ENCODE assay signal across 14 mouse cellular contexts in genomic region chr6:140512427-140512826, GRCm38 (mm10).
DNase-seq lines count a peak whose midpoint lies in the region; ATAC-seq and TF ChIP-seq lines count a peak whose summit lies in the region.
"Had no signal": no experiment of that assay in that cellular context is flagged by ENCODE, and none has a peak within 500 bp of the region (broad histone marks: within the 10 kb centered on the region; RNA-seq: fewer than 3 reads in every experiment).

No protein-coding gene starts in this region.

- no peak overlapping the region for H3K4me3 ChIP-seq in hindbrain, embryonic 13.5 days
- no peak overlapping the region for H3K4me3 ChIP-seq in hindbrain, embryonic 14.5 days (replicated peaks; ENCODE audit: low read length)
- no peak overlapping the region for H3K4me3 ChIP-seq in C2C12 (ENCODE audit: insufficient read depth, poor library complexity, severe bottlenecking)
- H3K4me3 ChIP-seq in hindbrain, embryonic 16.5 days (ENCODE audit: low read length): no peak overlapping the region
- H3K4me3 ChIP-seq: heart, adult 2 months; kidney, embryonic 15.5 days had no signal

- H3K27ac ChIP-seq in hindbrain, embryonic 13.5 days: no peak overlapping the region
- no peak overlapping the region for H3K27ac ChIP-seq in hindbrain, embryonic 14.5 days
- H3K27ac ChIP-seq in hindbrain, embryonic 16.5 days (ENCODE audit: low read depth, low read length): no peak overlapping the region
- H3K27ac ChIP-seq: heart, adult 2 months; kidney, embryonic 15.5 days; liver, embryonic 14.5 days had no signal

- H3K36me3 ChIP-seq in hindbrain, embryonic 13.5 days: no peaks in the 10 kb centered on the region
- no peaks in the 10 kb centered on the region for H3K36me3 ChIP-seq in hindbrain, embryonic 14.5 days (replicated peaks; ENCODE audit: control insufficient read depth, insufficient read depth)
- no peaks in the 10 kb centered on the region for H3K36me3 ChIP-seq in C2C12 (ENCODE audit: control insufficient read depth, insufficient read depth)
- no peaks in the 10 kb centered on the region for H3K36me3 ChIP-seq in hindbrain, embryonic 16.5 days (ENCODE audit: control insufficient read depth, insufficient read depth, low read length)
- H3K36me3 ChIP-seq: kidney, embryonic 15.5 days had no signal

- no peak overlapping the region for H3K4me2 ChIP-seq in hindbrain, embryonic 13.5 days
- no peak overlapping the region for H3K4me2 ChIP-seq in hindbrain, embryonic 14.5 days (replicated peaks)
- H3K4me2 ChIP-seq in hindbrain, embryonic 16.5 days (ENCODE audit: low read length): no peak overlapping the region
- H3K4me2 ChIP-seq: kidney, embryonic 15.5 days had no signal

- 0 out of 2 replicates have a peak overlapping the region, but pooled peaks have one; percentile 4 for H3K9ac ChIP-seq in hindbrain, embryonic 13.5 days
- H3K9ac ChIP-seq in hindbrain, embryonic 14.5 days: no peak overlapping the region
- no peak overlapping the region for H3K9ac ChIP-seq in hindbrain, embryonic 16.5 days (ENCODE audit: low read depth, low read length)
- H3K9ac ChIP-seq: kidney, embryonic 15.5 days; liver, embryonic 14.5 days had no signal

- no peaks in the 10 kb centered on the region for H3K27me3 ChIP-seq in hindbrain, embryonic 13.5 days
- H3K27me3 ChIP-seq in hindbrain, embryonic 14.5 days (ENCODE audit: control insufficient read depth, insufficient read depth, low read length): no peaks in the 10 kb centered on the region
- no peaks in the 10 kb centered on the region for H3K27me3 ChIP-seq in C2C12 (ENCODE audit: control insufficient read depth, insufficient read depth, insufficient read length)
- no peaks in the 10 kb centered on the region for H3K27me3 ChIP-seq in hindbrain, embryonic 16.5 days (replicated peaks; ENCODE audit: control insufficient read depth, insufficient read depth, low read length)
- H3K27me3 ChIP-seq: kidney, embryonic 15.5 days had no signal

- no peaks in the 10 kb centered on the region for H3K9me3 ChIP-seq in hindbrain, embryonic 13.5 days
- no peaks in the 10 kb centered on the region for H3K9me3 ChIP-seq in hindbrain, embryonic 14.5 days (ENCODE audit: control insufficient read depth, low read length)
- no peaks in the 10 kb centered on the region for H3K9me3 ChIP-seq in hindbrain, embryonic 16.5 days (ENCODE audit: control insufficient read depth, low read length)
- H3K9me3 ChIP-seq: kidney, embryonic 15.5 days had no signal

- ATAC-seq in hindbrain, embryonic 13.5 days (ENCODE audit: low FRiP score): no peak
- ATAC-seq in hindbrain, embryonic 14.5 days (ENCODE audit: low FRiP score): no peak
- peak; percentile 13; the same call in 1 of the 2 replicates for ATAC-seq in hindbrain, embryonic 16.5 days
- ATAC-seq in erythroid progenitor cell, adult 5-6 weeks (replicated peaks; ENCODE audit: low FRiP score, poor library complexity, severe bottlenecking): no peak
- no peak for ATAC-seq in megakaryocyte-erythroid progenitor cell, adult 5-6 weeks (replicated peaks; ENCODE audit: low FRiP score, low TSS enrichment, poor library complexity, severe bottlenecking)
- ATAC-seq: forebrain, embryonic 14.5 days had no signal

- peaks cover 50% of the 10 kb centered on the region for H3K4me1 ChIP-seq in hindbrain, embryonic 13.5 days (replicated peaks)
- H3K4me1 ChIP-seq in hindbrain, embryonic 14.5 days (replicated peaks; ENCODE audit: control insufficient read depth, insufficient read depth, low read length): peaks cover 33% of the 10 kb centered on the region
- peaks cover 7% of the 10 kb centered on the region for H3K4me1 ChIP-seq in hindbrain, embryonic 16.5 days (ENCODE audit: control insufficient read depth, insufficient read depth, low read depth, low read length)

- 64% methylated on average over 8 of the region's 8 CpGs for WGBS in hindbrain, embryonic 13.5 days
- WGBS in hindbrain, embryonic 14.5 days: 68% methylated on average over 8 of the region's 8 CpGs
- WGBS in hindbrain, embryonic 16.5 days: 60% methylated on average over 8 of the region's 8 CpGs

- H3ac ChIP-seq in C2C12 (ENCODE audit: control insufficient read depth, insufficient read length, low read depth): peak overlapping the region; percentile 49

- peak; percentile 37 for DNase-seq in cerebellum, adult 11 months
- DNase-seq in cerebellum, postnatal 14 days: no peak
- no peak for DNase-seq in hindbrain, embryonic 14.5 days (ENCODE audit: low spot score)
- DNase-seq: heart, adult 2 months; right cerebral cortex, postnatal 4 days; thymus, adult 2 months had no signal

- TF ChIP-seq CTCF in C2C12 (IDR thresholded peaks at IDR 0.05; ENCODE audit: control insufficient read depth, insufficient read depth, insufficient read length): no peak

- peaks cover 11% of the 10 kb centered on the region for H3K79me3 ChIP-seq in C2C12 (ENCODE audit: low read depth)

- peaks cover 40% of the 10 kb centered on the region for H3K79me2 ChIP-seq in C2C12 (ENCODE audit: control insufficient read depth, insufficient read depth)

TF ChIP-seq in C2C12, 6 proteins besides CTCF, POLR2A, EP300 and RAD21:
- no peak for TF ChIP-seq FOSL1 (IDR thresholded peaks at IDR 0.05; ENCODE audit: insufficient read depth, low read length, poor library complexity, severe bottlenecking)
- TF ChIP-seq MYOD1 (IDR thresholded peaks at IDR 0.05; ENCODE audit: control insufficient read depth, insufficient read length, low read depth): no peak
- TF ChIP-seq MYOG (IDR thresholded peaks at IDR 0.05; ENCODE audit: control insufficient read depth, extremely low read depth, insufficient read length): no peak
- no peak for TF ChIP-seq USF1 (IDR thresholded peaks at IDR 0.05; ENCODE audit: low read depth)
- TF ChIP-seq MAX (IDR thresholded peaks at IDR 0.05): no peak
- no peak for TF ChIP-seq CEBPB (IDR thresholded peaks at IDR 0.05; ENCODE audit: low read depth)
